Mouse (Mus musculus) heart, postnatal 0 days (tissue): Measurements from ENCODE around the gene H2afv.

Experiments
- CTCF ChIP-seq: IDR thresholded peaks from 2 replicates; pipeline ENCODE4 v1.5.1; 2016; ENCODE audit warnings: antibody characterized with exemption, control low read depth, low read depth
- EP300 ChIP-seq: IDR thresholded peaks from 2 replicates; pipeline ENCODE4 v1.6.1; 2016; ENCODE audit warnings: antibody characterized with exemption, low read depth

DNA sequence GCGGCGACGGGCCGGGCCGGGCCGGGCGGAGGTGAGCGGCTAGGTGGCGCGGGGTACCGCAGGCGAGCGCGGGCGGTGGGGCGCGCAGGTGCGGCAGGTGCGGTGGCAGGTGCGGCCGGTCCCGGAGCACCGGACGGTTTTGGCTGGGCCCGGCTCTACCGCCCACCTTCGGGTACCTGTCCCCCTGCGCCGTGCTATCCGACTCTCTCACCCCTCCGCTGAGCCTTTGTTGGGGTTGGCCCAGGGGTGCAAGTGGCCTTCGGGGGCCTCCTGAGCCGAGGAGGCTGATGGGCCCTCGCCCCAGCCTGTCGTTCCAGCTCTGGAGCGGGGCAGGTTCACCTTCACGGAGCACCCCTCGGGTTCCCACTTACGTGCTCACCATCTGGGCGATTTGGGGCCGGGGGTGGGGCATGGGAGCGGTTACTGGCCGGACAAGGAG lies 54.7 kb downstream of the H2afv start:
- TF ChIP-seq CTCF (no peak), EP300 (no peak)
